Mouse (Mus musculus): Measurements from ENCODE around the gene Tmem216. TPM values are rescaled to one million over a fixed set of nuclear protein-coding genes. Genes with fewer than 3 reads are reported as not detected.

Tmem216 gene
- polyA plus RNA-seq, 1 experiment from 2014 or later, result 60.2 TPM

DNA sequence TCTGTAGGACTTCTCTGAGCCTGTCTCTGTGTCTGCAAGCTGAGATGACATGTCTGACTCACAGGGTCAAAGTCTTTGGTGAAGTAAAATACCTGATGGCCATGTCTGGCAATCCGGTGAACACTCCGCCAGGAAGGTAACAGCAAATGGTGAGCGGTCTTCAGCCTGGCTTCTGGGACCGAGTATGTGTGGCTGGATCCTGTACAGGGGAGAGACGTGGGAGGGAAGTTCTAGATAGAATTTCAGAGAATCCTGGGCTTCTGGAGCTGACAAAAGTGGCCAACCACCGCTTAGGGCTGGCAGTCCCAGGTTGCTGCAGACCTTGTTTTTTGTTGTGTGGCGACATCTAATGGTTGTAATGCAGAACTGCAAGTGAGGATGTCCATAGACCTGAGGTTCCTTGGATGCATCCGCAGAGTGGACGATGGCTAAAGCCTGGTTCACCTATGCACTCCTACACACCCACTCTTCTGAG, 69.7 kb downstream of the Tmem216 start:
- ATAC-seq (ENCODE audit: insufficient read depth) (peak; percentile 84), DNase-seq (peak; percentile 91)
- H3K27ac ChIP-seq (ENCODE audit: low read depth), result no peak overlapping the region
- H3K4me1 ChIP-seq (ENCODE audit: insufficient read depth), result no peaks in the 10 kb centered on the region
- TF ChIP-seq CTCF (IDR thresholded peaks at IDR 0.05; ENCODE audit: low read depth), result peak; percentile 96
- no peaks in the 10 kb centered on the region for H3K27me3 ChIP-seq (ENCODE audit: insufficient read depth, low read length)
- H3K9ac ChIP-seq, result no peak overlapping the region
- 19% methylated on average over 9 of the region's 9 CpGs for WGBS
- H3K36me3 ChIP-seq (ENCODE audit: insufficient read depth), result no peaks in the 10 kb centered on the region
- H3K9me3 ChIP-seq (ENCODE audit: low read depth, low read length), result no peaks in the 10 kb centered on the region
- H3K4me2 ChIP-seq, result no peak overlapping the region
- H3K4me3 ChIP-seq (ENCODE audit: low read depth, low read length), result no peak overlapping the region

Other genes starting within 250 kb of the Tmem216 start
- 3.3 and 4.7 TPM in 2 replicates for gene Syt7, start 167.1 kb downstream of the Tmem216 start, polyA plus RNA-seq (2014; fragmentation: Nextera tagmentation; extraction: Ambion mirVana)
- 0.78 and 0.97 TPM in 2 replicates for gene Lrrc10b, start 98.8 kb downstream of the Tmem216 start, polyA plus RNA-seq (2014; fragmentation: Nextera tagmentation; extraction: Ambion mirVana)
- gene Ppp1r32, start 73.3 kb downstream of the Tmem216 start, polyA plus RNA-seq (2014; fragmentation: Nextera tagmentation; extraction: Ambion mirVana), result 0.26 TPM in 1 of 2 replicates, not detected in the other
- gene Cpsf7, start 31.0 kb downstream of the Tmem216 start, polyA plus RNA-seq (2014; fragmentation: Nextera tagmentation; extraction: Ambion mirVana), result 58.9 and 60.3 TPM in 2 replicates
- gene Sdhaf2, start 30.1 kb downstream of the Tmem216 start, polyA plus RNA-seq (2014; fragmentation: Nextera tagmentation; extraction: Ambion mirVana), result 59.4 and 62.6 TPM in 2 replicates
- gene Cyb561a3, start 20.9 kb upstream of the Tmem216 start, polyA plus RNA-seq (2014; fragmentation: Nextera tagmentation; extraction: Ambion mirVana), result 18.0 and 19.2 TPM in 2 replicates
- gene Tmem138, start 21.1 kb upstream of the Tmem216 start, polyA plus RNA-seq (2014; fragmentation: Nextera tagmentation; extraction: Ambion mirVana), result 42.2 and 44.8 TPM in 2 replicates
- 373 and 396 TPM in 2 replicates for gene Ddb1, start 49.1 kb upstream of the Tmem216 start, polyA plus RNA-seq (2014; fragmentation: Nextera tagmentation; extraction: Ambion mirVana)
- 19.2 and 19.4 TPM in 2 replicates for gene Tkfc, start 49.4 kb upstream of the Tmem216 start, polyA plus RNA-seq (2014; fragmentation: Nextera tagmentation; extraction: Ambion mirVana)
- gene Vwce, start 78.0 kb upstream of the Tmem216 start, polyA plus RNA-seq (2014; fragmentation: Nextera tagmentation; extraction: Ambion mirVana), result 0.65 and 1.3 TPM in 2 replicates
- gene Pga5, start 121.8 kb upstream of the Tmem216 start, polyA plus RNA-seq (2014; fragmentation: Nextera tagmentation; extraction: Ambion mirVana), result not detected in 2 replicates
- 30.3 and 33.1 TPM in 2 replicates for gene Vps37c, start 132.5 kb upstream of the Tmem216 start, polyA plus RNA-seq (2014; fragmentation: Nextera tagmentation; extraction: Ambion mirVana)
- gene Cd5, start 182.8 kb upstream of the Tmem216 start, polyA plus RNA-seq (2014; fragmentation: Nextera tagmentation; extraction: Ambion mirVana), result 0.39 and 0.63 TPM in 2 replicates